Mouse (Mus musculus): ENCODE results near the gene Odc1.
A peak's percentile ranks its signal among the peaks of the same experiment; 100 is the strongest.

Gene Odc1

GRCm38 (mm10) chr12:17551208-17551995 lies 6.8 kb downstream of the Odc1 start:
- DNase-seq (ENCODE audit: low read depth) = no peak

GRCm38 (mm10) chr12:17552420-17552819 lies 7.8 kb downstream of the Odc1 start:
- no peak for DNase-seq (ENCODE audit: low read depth)

GRCm38 (mm10) chr12:17552949-17553348 lies 8.4 kb downstream of the Odc1 start:
- no peak for DNase-seq (ENCODE audit: low read depth)

- no peak for DNase-seq (ENCODE audit: low read depth)
Observed at GRCm38 (mm10) chr12:17553627-17554026, 9.0 kb downstream of the Odc1 start.

- DNase-seq (ENCODE audit: low read depth) = peak; percentile 84
Observed at GRCm38 (mm10) chr12:17554200-17554951, 9.8 kb downstream of the Odc1 start.

- no peak for DNase-seq (ENCODE audit: low read depth)
Observed at GRCm38 (mm10) chr12:17556430-17557343, 12.1 kb downstream of the Odc1 start.

- DNase-seq (ENCODE audit: low read depth) = no peak
Observed at GRCm38 (mm10) chr12:17557344-17557966, 12.9 kb downstream of the Odc1 start.

GRCm38 (mm10) chr12:17557967-17558345 lies 13.4 kb downstream of the Odc1 start:
- DNase-seq (ENCODE audit: low read depth) = no peak

GRCm38 (mm10) chr12:17562396-17562795 lies 17.8 kb downstream of the Odc1 start:
- DNase-seq (ENCODE audit: low read depth) = no peak

GRCm38 (mm10) chr12:17565393-17566045 lies 20.9 kb downstream of the Odc1 start:
- DNase-seq (ENCODE audit: low read depth) = no peak

- DNase-seq (ENCODE audit: low read depth) = no peak
Observed at GRCm38 (mm10) chr12:17566046-17566408, 21.4 kb downstream of the Odc1 start.

- DNase-seq (ENCODE audit: low read depth) = no peak
Observed at GRCm38 (mm10) chr12:17568564-17568963, 24.0 kb downstream of the Odc1 start.

- no peak for DNase-seq (ENCODE audit: low read depth)
Observed at GRCm38 (mm10) chr12:17574591-17574990, 30.0 kb downstream of the Odc1 start.

- no peak for DNase-seq (ENCODE audit: low read depth)
Observed at GRCm38 (mm10) chr12:17575156-17575910, 30.7 kb downstream of the Odc1 start.

- DNase-seq (ENCODE audit: low read depth) = no peak
Observed at GRCm38 (mm10) chr12:17576041-17576440, 31.4 kb downstream of the Odc1 start.

- DNase-seq (ENCODE audit: low read depth) = no peak
Observed at GRCm38 (mm10) chr12:17578601-17579000, 34.0 kb downstream of the Odc1 start.

- no peak for DNase-seq (ENCODE audit: low read depth)
Observed at GRCm38 (mm10) chr12:17581001-17581400, 36.4 kb downstream of the Odc1 start.

GRCm38 (mm10) chr12:17582406-17582805 lies 37.8 kb downstream of the Odc1 start:
- no peak for DNase-seq (ENCODE audit: low read depth)

- no peak for DNase-seq (ENCODE audit: low read depth)
Observed at GRCm38 (mm10) chr12:17583860-17584259, 39.3 kb downstream of the Odc1 start.

- DNase-seq (ENCODE audit: low read depth) = no peak
Observed at GRCm38 (mm10) chr12:17586011-17586410, 41.4 kb downstream of the Odc1 start.

GRCm38 (mm10) chr12:17588436-17588835 lies 43.8 kb downstream of the Odc1 start:
- no peak for DNase-seq (ENCODE audit: low read depth)
